Mouse (Mus musculus) small intestine, adult 2 months (tissue): ENCODE results near the gene B3gat2.

Experiments used
- CTCF ChIP-seq: fragments of 200-500 bp; IDR thresholded peaks from 2 replicates; pipeline ENCODE4 v1.5.1; 2012; ENCODE audit warnings: low read depth, mild to moderate bottlenecking, control low read depth, inconsistent platforms, low read length, moderate library complexity, mixed read lengths; ENCODE audit not compliant: insufficient replicate concordance, insufficient read length; ENCODE audit errors: extremely low read depth
- POLR2A ChIP-seq: fragments of 200-500 bp; IDR thresholded peaks from 2 replicates; pipeline ENCODE4 v1.6.1; 2012; ENCODE audit warnings: low read depth, mild to moderate bottlenecking, control low read depth, inconsistent platforms, low read length, moderate library complexity

- TF ChIP-seq CTCF = peak; percentile 83; the same call in 1 of the 2 replicates
- no peak for TF ChIP-seq POLR2A
Observed at GRCm38 (mm10) chr1:23792737-23793533, 31.4 kb downstream of the B3gat2 start.
